Mouse (Mus musculus): Measurements from ENCODE around the gene Rfxap.

Rfxap gene

GRCm38 (mm10) chr3:54807666-54808217, at the start of gene Rfxap:
Rfxap (minus strand) TSS chr3:54807791.
- peak; percentile 96 for DNase-seq (ENCODE audit: low spot score)

DNA sequence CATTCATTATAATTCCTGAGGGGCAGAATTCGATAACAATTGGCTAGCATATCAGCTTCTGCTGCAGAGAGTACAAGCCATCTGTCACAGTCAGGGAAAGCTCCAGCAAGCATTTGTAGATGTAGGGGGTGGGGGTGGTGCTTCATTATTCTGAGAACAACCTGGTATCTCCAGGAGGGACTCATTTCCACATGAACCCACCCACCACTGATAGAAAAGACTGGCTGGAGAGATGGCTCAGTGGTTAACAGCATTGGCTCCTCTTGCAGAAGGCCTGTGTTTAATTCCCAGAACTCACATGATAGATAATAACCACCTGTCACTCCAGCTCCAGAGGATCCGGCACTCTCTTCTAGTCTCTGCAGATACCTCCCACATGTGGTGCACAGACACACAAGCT, 27.8 kb upstream of the Rfxap start:
- no peak for DNase-seq (ENCODE audit: low spot score)

- DNase-seq (ENCODE audit: low spot score): no peak
Measured at GRCm38 (mm10) chr3:54832491-54832890, 24.9 kb upstream of the Rfxap start.

- DNase-seq (ENCODE audit: low spot score): no peak
Measured at GRCm38 (mm10) chr3:54822526-54822925, 14.9 kb upstream of the Rfxap start.

GRCm38 (mm10) chr3:54815292-54815691, 7.7 kb upstream of the Rfxap start:
- DNase-seq (ENCODE audit: low spot score): peak; percentile 67

GRCm38 (mm10) chr3:54814622-54815021, 7.0 kb upstream of the Rfxap start:
- no peak for DNase-seq (ENCODE audit: low spot score)

- DNase-seq (ENCODE audit: low spot score): no peak
Measured at GRCm38 (mm10) chr3:54813418-54813988, 5.9 kb upstream of the Rfxap start.

GRCm38 (mm10) chr3:54811616-54812015, 4.0 kb upstream of the Rfxap start:
- DNase-seq (ENCODE audit: low spot score): no peak

DNA sequence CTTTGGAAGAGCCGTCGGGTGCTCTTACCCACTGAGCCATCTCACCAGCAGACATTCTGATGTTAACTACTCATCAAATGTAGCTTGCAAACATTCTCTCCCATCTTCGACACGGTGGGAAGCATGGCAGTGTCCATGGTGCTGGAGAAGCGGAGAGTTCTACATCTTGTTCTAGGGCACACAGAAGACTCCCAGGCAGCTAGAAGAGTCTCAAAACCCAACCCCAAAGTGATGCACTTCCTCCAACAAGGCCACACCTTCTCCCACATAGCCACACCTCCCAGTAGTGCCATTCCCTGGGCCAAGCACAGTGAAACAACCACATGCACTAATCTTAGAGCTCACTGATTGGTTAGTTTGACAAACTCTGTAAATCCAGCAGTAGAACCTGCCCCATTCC, 1.5 kb upstream of the Rfxap start:
- no peak for DNase-seq (ENCODE audit: low spot score)

DNA sequence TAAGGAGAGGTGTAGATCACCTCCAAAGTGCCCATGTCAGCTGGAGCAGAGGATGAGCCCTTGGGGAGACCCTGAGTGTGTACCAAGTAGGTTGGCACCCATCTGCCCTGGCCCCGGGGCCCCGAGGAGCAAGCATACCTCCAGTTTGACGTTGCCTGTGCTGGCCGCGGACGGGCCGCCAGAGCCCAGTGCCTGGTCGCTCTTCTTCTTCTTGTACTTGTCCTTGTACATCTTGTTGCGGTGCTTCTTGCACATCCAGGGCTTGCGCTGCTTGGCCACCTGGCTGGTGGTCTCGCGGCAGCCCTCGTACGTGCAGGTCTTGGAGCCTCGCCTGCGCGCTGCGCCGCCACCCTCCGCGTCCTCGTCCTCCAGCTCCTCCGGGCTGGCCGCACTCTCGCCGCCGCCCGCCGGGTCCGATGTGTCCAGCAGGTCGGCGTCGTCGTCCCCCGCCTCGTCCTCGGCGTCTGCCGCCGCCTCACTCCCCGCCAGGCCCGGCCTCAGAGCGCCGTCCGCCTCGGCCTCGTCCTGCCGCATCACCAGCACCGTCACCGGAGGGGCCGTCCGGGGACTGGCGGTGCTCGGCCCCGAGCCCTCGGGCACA, 430 bp downstream of the Rfxap start:
- DNase-seq (ENCODE audit: low spot score): no peak

DNA sequence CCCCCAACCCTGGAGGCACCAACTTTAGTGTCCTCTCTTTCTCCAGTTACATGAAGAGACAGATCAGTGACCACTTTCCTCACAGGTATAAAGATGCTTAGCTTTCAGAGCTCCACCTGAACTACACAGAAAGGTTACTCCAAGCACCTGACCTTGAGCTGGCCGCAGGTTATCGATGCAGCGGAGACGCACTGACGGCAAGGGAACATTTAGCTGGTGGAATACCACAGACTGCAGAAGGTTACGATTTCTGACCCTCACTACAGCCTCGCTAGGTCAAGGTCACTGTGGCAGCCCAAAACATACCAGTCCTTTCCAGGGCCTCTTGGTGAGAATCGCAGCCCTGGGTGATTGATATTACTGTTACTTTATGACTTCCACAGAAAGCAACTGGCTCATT, 3.9 kb downstream of the Rfxap start:
- no peak for DNase-seq (ENCODE audit: low spot score)

DNA sequence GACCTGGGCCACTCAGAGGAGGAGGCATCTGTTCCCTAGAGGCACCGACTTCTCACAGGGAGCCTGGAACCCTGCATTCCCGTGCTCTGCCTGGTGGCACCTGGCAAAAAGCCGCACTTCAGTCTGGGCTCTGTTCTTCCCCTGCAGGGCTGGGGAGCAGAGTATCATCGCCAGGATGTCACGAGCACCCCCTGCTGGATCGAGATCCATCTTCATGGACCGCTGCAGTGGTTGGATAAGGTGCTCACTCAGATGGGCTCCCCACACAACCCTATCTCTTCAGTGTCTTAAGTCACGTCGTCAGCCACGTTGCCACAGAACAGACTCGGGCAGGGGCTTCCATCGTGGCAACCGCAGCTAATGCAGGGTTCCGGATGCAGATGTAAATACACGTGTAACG, 10.4 kb downstream of the Rfxap start:
- DNase-seq (ENCODE audit: low spot score): no peak

GRCm38 (mm10) chr3:54795806-54796205, 11.8 kb downstream of the Rfxap start:
- peak; percentile 43 for DNase-seq (ENCODE audit: low spot score)

DNA sequence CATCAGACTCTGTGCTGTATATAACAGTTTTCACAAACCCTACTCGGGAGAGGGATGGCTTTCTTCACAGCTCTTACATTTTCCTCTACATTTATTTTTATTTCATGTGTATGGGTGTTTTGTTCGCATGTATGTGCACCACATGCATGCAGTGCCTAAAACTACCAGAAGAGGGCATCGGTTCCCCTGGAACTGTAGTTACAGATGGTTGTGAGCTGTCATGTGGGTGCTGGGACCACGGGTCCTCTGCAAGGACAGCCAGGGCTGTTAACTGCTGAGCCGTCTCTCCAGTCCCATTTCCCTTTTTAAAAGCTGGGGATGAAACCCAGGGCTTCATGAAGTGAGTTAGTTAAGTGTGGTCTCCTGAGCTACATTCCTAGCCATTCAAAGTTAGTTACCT, 12.2 kb downstream of the Rfxap start:
- DNase-seq (ENCODE audit: low spot score): no peak

- DNase-seq (ENCODE audit: low spot score): no peak
Measured at GRCm38 (mm10) chr3:54793762-54794161, 13.8 kb downstream of the Rfxap start.

GRCm38 (mm10) chr3:54791822-54792677, 15.5 kb downstream of the Rfxap start:
- no peak for DNase-seq (ENCODE audit: low spot score)

DNA sequence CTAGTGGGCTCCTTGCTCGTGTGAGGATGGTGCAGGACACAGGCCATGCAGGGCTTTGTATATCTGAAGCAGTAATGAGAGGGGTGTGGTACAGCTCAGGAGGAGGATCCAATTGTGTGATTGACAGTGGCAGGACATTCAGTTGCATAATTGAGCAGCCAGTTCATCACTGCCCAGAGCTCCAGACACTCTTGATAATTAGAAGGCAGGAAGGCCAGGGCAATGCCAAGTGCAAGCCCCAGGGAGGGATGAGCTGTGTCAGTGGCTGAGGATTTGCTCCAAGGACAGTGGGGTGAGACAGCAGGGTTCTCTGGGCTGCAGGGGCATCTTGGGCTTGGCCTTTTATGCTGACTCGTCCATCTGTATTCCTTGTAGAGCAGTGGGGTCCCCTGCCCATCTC, 17.0 kb downstream of the Rfxap start:
- no peak for DNase-seq (ENCODE audit: low spot score)

DNA sequence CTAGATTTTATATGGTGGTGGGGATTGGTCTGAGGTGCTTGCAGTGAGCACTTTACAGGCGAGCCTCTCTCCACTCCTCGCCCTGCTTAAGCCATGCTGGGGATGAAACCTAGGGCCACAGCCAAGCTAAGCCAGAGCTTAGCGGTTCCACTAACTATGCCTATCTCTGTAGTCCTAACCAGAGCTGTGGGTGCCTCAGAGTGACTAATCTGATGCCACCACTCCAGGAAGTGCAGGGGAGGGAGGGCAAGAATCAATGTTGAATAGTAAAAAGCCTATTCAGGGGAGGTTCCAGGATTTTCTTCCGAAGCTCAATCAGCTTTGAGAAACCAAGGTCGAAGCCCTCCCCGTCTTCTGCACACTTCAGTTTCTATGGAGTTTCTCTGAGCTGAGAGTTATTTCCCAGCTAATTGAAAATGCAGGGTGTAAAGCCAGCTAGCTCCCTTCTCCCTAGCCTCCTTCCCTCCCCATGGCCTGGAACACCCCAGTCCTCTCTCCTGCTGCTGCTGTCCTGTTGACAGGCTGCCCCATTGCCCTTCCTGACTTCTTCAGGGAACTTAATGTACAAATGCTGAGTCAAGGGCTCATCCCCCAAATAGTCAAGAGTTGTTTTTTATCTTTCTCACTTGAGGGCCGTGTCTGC, 31.5 kb downstream of the Rfxap start:
- DNase-seq (ENCODE audit: low spot score): no peak

DNA sequence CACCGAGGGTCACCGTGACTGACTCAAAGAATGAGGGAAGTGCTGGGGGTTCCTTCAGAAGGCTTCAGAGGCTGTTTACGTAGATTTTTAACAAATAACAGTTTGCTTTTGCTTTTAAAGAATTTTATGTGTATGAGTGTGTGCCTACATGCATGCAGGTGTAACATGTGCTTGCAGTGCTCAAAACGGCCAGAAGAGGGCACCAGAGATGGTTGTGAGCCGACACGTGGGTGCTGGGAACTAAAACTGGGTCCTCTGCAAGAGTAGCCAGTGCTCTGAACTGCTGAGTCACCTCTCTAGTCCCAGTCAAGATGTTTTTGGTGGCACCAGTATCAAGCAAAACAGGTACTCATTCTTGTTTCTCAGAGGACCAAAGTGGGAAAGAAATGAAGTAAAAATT, 34.0 kb downstream of the Rfxap start:
- no peak for DNase-seq (ENCODE audit: low spot score)

DNA sequence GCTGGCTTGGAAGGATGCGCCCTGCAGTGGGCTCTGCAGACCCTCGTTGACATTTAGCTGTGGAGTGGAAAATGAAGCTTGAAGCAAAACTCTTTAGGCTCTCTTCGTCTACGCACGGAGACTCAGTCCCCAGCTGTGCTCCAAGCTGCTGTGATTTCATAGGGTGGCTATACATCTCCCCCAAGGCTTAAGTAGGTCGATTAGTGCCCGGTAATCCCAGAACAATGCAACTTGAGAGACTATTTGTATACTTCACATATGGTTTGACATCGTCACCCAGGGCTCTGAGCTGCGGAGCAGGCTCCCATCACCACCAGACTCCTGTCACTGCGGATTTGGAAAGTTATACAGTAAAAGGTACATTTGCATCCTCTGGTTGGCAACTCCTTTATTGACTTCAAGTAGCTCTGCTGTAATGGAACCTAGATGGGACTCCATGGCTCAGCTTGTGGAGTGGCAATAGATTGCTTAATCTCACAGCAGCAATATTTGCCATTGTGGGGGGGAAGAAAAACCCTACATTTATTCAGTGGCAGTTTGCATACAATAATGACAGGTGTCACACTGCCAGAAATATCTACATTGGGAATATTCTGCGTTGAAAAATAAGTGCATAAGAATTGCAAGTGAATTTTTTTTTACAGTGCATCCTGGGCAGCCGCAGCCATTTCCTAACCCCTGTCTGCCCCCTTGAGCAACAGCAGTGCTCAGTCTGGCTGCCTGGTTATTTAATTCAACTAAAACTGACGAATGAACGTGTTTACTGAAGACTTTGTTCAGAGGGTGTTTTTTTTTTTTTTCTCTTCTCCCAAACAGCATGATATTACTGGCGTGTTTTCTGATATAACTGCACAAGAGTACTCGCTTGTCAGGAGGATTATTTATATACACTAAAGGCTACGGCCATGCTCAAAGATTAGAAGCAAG, 38.0 kb downstream of the Rfxap start:
- DNase-seq (ENCODE audit: low spot score): no peak

- no peak for DNase-seq (ENCODE audit: low spot score)
Measured at GRCm38 (mm10) chr3:54768592-54768991, 39.0 kb downstream of the Rfxap start.
